In genomic region chr7:127259186-127259905, GRCm38 (mm10) we compare ENCODE assay signal across 8 mouse cellular contexts. TPM values are rescaled to one million over a fixed set of nuclear protein-coding genes. Genes with fewer than 3 reads are reported as not detected.
DNase-seq lines count a peak whose midpoint lies in the region; ATAC-seq and TF ChIP-seq lines count a peak whose summit lies in the region.

No protein-coding gene starts in this region.

- ATAC-seq in kidney, postnatal 0 days (replicated peaks; ENCODE audit: low FRiP score, low read depth), result no peak
- ATAC-seq in embryonic facial prominence, embryonic 11.5 days (replicated peaks; ENCODE audit: insufficient number of reproducible peaks, low FRiP score, low TSS enrichment, low read depth), result no peak
- ATAC-seq in intestine, embryonic 16.5 days, result no peak
- no peak for ATAC-seq in neural tube, embryonic 14.5 days (ENCODE audit: low read depth)
- ATAC-seq in megakaryocyte progenitor cell, adult 5-6 weeks (replicated peaks; ENCODE audit: poor library complexity), result no peak

- no peaks in the 10 kb centered on the region for H3K27me3 ChIP-seq in kidney, postnatal 0 days (ENCODE audit: insufficient read depth, low read length)
- H3K27me3 ChIP-seq in embryonic facial prominence, embryonic 11.5 days (ENCODE audit: control insufficient read depth, insufficient read depth, low read length), result no peaks in the 10 kb centered on the region
- H3K27me3 ChIP-seq in intestine, embryonic 16.5 days (replicated peaks; ENCODE audit: control insufficient read depth, insufficient read depth, low read length), result no peaks in the 10 kb centered on the region
- no peaks in the 10 kb centered on the region for H3K27me3 ChIP-seq in neural tube, embryonic 14.5 days (ENCODE audit: control insufficient read depth, insufficient read depth, low read length)

- WGBS in kidney, postnatal 0 days, result 71% methylated on average over 8 of the region's 8 CpGs
- 75% methylated on average over 8 of the region's 8 CpGs for WGBS in embryonic facial prominence, embryonic 11.5 days
- WGBS in intestine, embryonic 16.5 days, result 73% methylated on average over 8 of the region's 8 CpGs
- 75% methylated on average over 8 of the region's 8 CpGs for WGBS in neural tube, embryonic 14.5 days

- H3K4me3 ChIP-seq in kidney, postnatal 0 days (replicated peaks; ENCODE audit: low read depth, low read length), result peak overlapping the region; percentile 54; the same call in 1 of the 2 replicates
- H3K4me3 ChIP-seq in embryonic facial prominence, embryonic 11.5 days (ENCODE audit: low read depth, low read length), result peak overlapping the region; percentile 56
- peak overlapping the region; percentile 63 for H3K4me3 ChIP-seq in intestine, embryonic 16.5 days (ENCODE audit: low read length)
- no peak overlapping the region for H3K4me3 ChIP-seq in neural tube, embryonic 14.5 days (ENCODE audit: low read depth, low read length)

- no peaks in the 10 kb centered on the region for H3K9me3 ChIP-seq in kidney, postnatal 0 days (replicated peaks; ENCODE audit: low read length)
- H3K9me3 ChIP-seq in embryonic facial prominence, embryonic 11.5 days (replicated peaks; ENCODE audit: control insufficient read depth, low read length), result no peaks in the 10 kb centered on the region
- H3K9me3 ChIP-seq in intestine, embryonic 16.5 days (ENCODE audit: control insufficient read depth, low read length), result no peaks in the 10 kb centered on the region
- no peaks in the 10 kb centered on the region for H3K9me3 ChIP-seq in neural tube, embryonic 14.5 days (ENCODE audit: control insufficient read depth, low read length)

- H3K4me2 ChIP-seq in kidney, postnatal 0 days (ENCODE audit: low read length), result peak overlapping the region; percentile 77
- peak overlapping the region; percentile 69 for H3K4me2 ChIP-seq in embryonic facial prominence, embryonic 11.5 days (ENCODE audit: low read depth, low read length)
- peak overlapping the region; percentile 53 for H3K4me2 ChIP-seq in intestine, embryonic 16.5 days (ENCODE audit: low read depth, low read length)
- peak overlapping the region; percentile 70 for H3K4me2 ChIP-seq in neural tube, embryonic 14.5 days (ENCODE audit: low read depth, low read length)

- no peaks in the 10 kb centered on the region for H3K36me3 ChIP-seq in kidney, postnatal 0 days (ENCODE audit: insufficient read depth, low read length)
- H3K36me3 ChIP-seq in embryonic facial prominence, embryonic 11.5 days (replicated peaks; ENCODE audit: control insufficient read depth, insufficient read depth, low read depth, low read length), result no peaks in the 10 kb centered on the region
- 0 out of 2 replicates have a peak, but pooled peaks cover 2% of the 10 kb centered on the region for H3K36me3 ChIP-seq in intestine, embryonic 16.5 days (ENCODE audit: control insufficient read depth, insufficient read depth, low read length)
- no peaks in the 10 kb centered on the region for H3K36me3 ChIP-seq in neural tube, embryonic 14.5 days (ENCODE audit: control insufficient read depth, insufficient read depth, low read length)

- H3K9ac ChIP-seq in kidney, postnatal 0 days (ENCODE audit: low read depth, low read length), result no peak overlapping the region
- peak overlapping the region; percentile 67 for H3K9ac ChIP-seq in embryonic facial prominence, embryonic 11.5 days (replicated peaks; ENCODE audit: low read length)
- H3K9ac ChIP-seq in intestine, embryonic 16.5 days (ENCODE audit: low read depth, low read length), result peak overlapping the region; percentile 2; the same call in 1 of the 2 replicates
- H3K9ac ChIP-seq in neural tube, embryonic 14.5 days (replicated peaks; ENCODE audit: low read depth, low read length), result no peak overlapping the region

- H3K4me1 ChIP-seq in kidney, postnatal 0 days (replicated peaks; ENCODE audit: insufficient read depth, low read length), result peaks cover 13% of the 10 kb centered on the region
- H3K4me1 ChIP-seq in embryonic facial prominence, embryonic 11.5 days (ENCODE audit: control insufficient read depth, insufficient read depth, low read length), result no peaks in the 10 kb centered on the region; the same call in 1 of the 2 replicates
- H3K4me1 ChIP-seq in intestine, embryonic 16.5 days (ENCODE audit: control insufficient read depth, insufficient read depth, low read length), result peaks cover 14% of the 10 kb centered on the region
- H3K4me1 ChIP-seq in neural tube, embryonic 14.5 days (ENCODE audit: control insufficient read depth, insufficient read depth, low read length), result peaks cover 13% of the 10 kb centered on the region; the same call in 1 of the 2 replicates

- H3K27ac ChIP-seq in kidney, postnatal 0 days, result no peak overlapping the region
- H3K27ac ChIP-seq in embryonic facial prominence, embryonic 11.5 days (replicated peaks; ENCODE audit: low read depth, low read length), result no peak overlapping the region
- no peak overlapping the region for H3K27ac ChIP-seq in intestine, embryonic 16.5 days (ENCODE audit: low read length)
- no peak overlapping the region for H3K27ac ChIP-seq in neural tube, embryonic 14.5 days (ENCODE audit: low read depth, low read length)

- no peak for DNase-seq in kidney, postnatal 0 days (ENCODE audit: low spot score)
- no peak for DNase-seq in kidney, adult 8-10 months
- DNase-seq in embryonic facial prominence, embryonic 11.5 days (ENCODE audit: low spot score), result no peak
- DNase-seq in embryo, embryonic 10.5 days (ENCODE audit: low spot score), result no peak
- no peak for DNase-seq in spleen, adult 12 weeks (ENCODE audit: low spot score)

- peak; percentile 34 for TF ChIP-seq CTCF in kidney, postnatal 0 days (IDR thresholded peaks at IDR 0.05; ENCODE audit: low read depth)

RNA-seq across cellular contexts. Expression of gene Dctpp1, which starts 1.2 kb away (rescaled TPM):
- 146 and 157 TPM in 2 replicates for polyA plus RNA-seq in kidney, postnatal 0 days (2015; fragmentation: Nextera tagmentation; extraction: Ambion mirVana)
- 253 and 266 TPM in 2 replicates for polyA plus RNA-seq in embryonic facial prominence, embryonic 11.5 days (2014; fragmentation: Nextera tagmentation; extraction: Ambion mirVana)
- 176 and 195 TPM in 2 replicates for polyA plus RNA-seq in intestine, embryonic 16.5 days (2015; fragmentation: Nextera tagmentation; extraction: Ambion mirVana)
- 109 and 138 TPM in 2 replicates for polyA plus RNA-seq in neural tube, embryonic 14.5 days (2014; fragmentation: Nextera tagmentation; extraction: Ambion mirVana)
- total RNA-seq in megakaryocyte progenitor cell, adult 5-6 weeks (2015), result 92.7 and 106 TPM in 2 replicates
- total RNA-seq in megakaryocyte progenitor cell, adult 5-6 weeks (2017), result 62.4 and 63.5 TPM in 2 replicates

RNA-seq across cellular contexts. Expression of gene Sephs2, which starts 14.5 kb away (rescaled TPM):
- 207 and 215 TPM in 2 replicates for polyA plus RNA-seq in kidney, postnatal 0 days (2015; fragmentation: Nextera tagmentation; extraction: Ambion mirVana)
- polyA plus RNA-seq in embryonic facial prominence, embryonic 11.5 days (2014; fragmentation: Nextera tagmentation; extraction: Ambion mirVana), result 92.4 and 102 TPM in 2 replicates
- 187 and 224 TPM in 2 replicates for polyA plus RNA-seq in intestine, embryonic 16.5 days (2015; fragmentation: Nextera tagmentation; extraction: Ambion mirVana)
- polyA plus RNA-seq in neural tube, embryonic 14.5 days (2014; fragmentation: Nextera tagmentation; extraction: Ambion mirVana), result 77.7 and 78.9 TPM in 2 replicates
- total RNA-seq in megakaryocyte progenitor cell, adult 5-6 weeks (2015), result 63.9 and 74.4 TPM in 2 replicates
- total RNA-seq in megakaryocyte progenitor cell, adult 5-6 weeks (2017), result 161 and 168 TPM in 2 replicates

RNA-seq across cellular contexts. Expression of gene Zfp771, which starts 15.3 kb away (rescaled TPM):
- polyA plus RNA-seq in kidney, postnatal 0 days (2015; fragmentation: Nextera tagmentation; extraction: Ambion mirVana), result 46.2 and 49.3 TPM in 2 replicates
- 63.2 and 65.3 TPM in 2 replicates for polyA plus RNA-seq in embryonic facial prominence, embryonic 11.5 days (2014; fragmentation: Nextera tagmentation; extraction: Ambion mirVana)
- polyA plus RNA-seq in intestine, embryonic 16.5 days (2015; fragmentation: Nextera tagmentation; extraction: Ambion mirVana), result 34.2 and 37.8 TPM in 2 replicates
- 68.1 and 68.8 TPM in 2 replicates for polyA plus RNA-seq in neural tube, embryonic 14.5 days (2014; fragmentation: Nextera tagmentation; extraction: Ambion mirVana)
- total RNA-seq in megakaryocyte progenitor cell, adult 5-6 weeks (2015), result 3.4 and 3.5 TPM in 2 replicates
- total RNA-seq in megakaryocyte progenitor cell, adult 5-6 weeks (2017), result 2.7 and 8.0 TPM in 2 replicates

RNA-seq across cellular contexts. Expression of gene Sept1, which starts 26.4 kb away (rescaled TPM):
- 16.7 and 20.5 TPM in 2 replicates for polyA plus RNA-seq in kidney, postnatal 0 days (2015; fragmentation: Nextera tagmentation; extraction: Ambion mirVana)
- polyA plus RNA-seq in embryonic facial prominence, embryonic 11.5 days (2014; fragmentation: Nextera tagmentation; extraction: Ambion mirVana), result 21.0 and 24.6 TPM in 2 replicates
- polyA plus RNA-seq in intestine, embryonic 16.5 days (2015; fragmentation: Nextera tagmentation; extraction: Ambion mirVana), result 15.4 and 16.3 TPM in 2 replicates
- 7.2 and 9.1 TPM in 2 replicates for polyA plus RNA-seq in neural tube, embryonic 14.5 days (2014; fragmentation: Nextera tagmentation; extraction: Ambion mirVana)
- 27.0 and 38.6 TPM in 2 replicates for total RNA-seq in megakaryocyte progenitor cell, adult 5-6 weeks (2015)
- 21.7 and 35.4 TPM in 2 replicates for total RNA-seq in megakaryocyte progenitor cell, adult 5-6 weeks (2017)

RNA-seq across cellular contexts. Expression of gene Zfp553, which starts 26.5 kb away (rescaled TPM):
- polyA plus RNA-seq in kidney, postnatal 0 days (2015; fragmentation: Nextera tagmentation; extraction: Ambion mirVana), result 22.3 and 25.1 TPM in 2 replicates
- polyA plus RNA-seq in embryonic facial prominence, embryonic 11.5 days (2014; fragmentation: Nextera tagmentation; extraction: Ambion mirVana), result 20.9 and 22.5 TPM in 2 replicates
- polyA plus RNA-seq in intestine, embryonic 16.5 days (2015; fragmentation: Nextera tagmentation; extraction: Ambion mirVana), result 21.6 and 23.6 TPM in 2 replicates
- polyA plus RNA-seq in neural tube, embryonic 14.5 days (2014; fragmentation: Nextera tagmentation; extraction: Ambion mirVana), result 21.5 and 24.0 TPM in 2 replicates
- 6.5 and 9.0 TPM in 2 replicates for total RNA-seq in megakaryocyte progenitor cell, adult 5-6 weeks (2015)
- 13.8 and 15.4 TPM in 2 replicates for total RNA-seq in megakaryocyte progenitor cell, adult 5-6 weeks (2017)

Comparison
In these comparisons a context has a peak if more than half of its experiments do, and no peak if none do; other contexts are left out.
1. H3K9ac ChIP-seq: peak in embryonic facial prominence, embryonic 11.5 days (single experiment) and intestine, embryonic 16.5 days (single experiment); none in kidney, postnatal 0 days (single experiment) and neural tube, embryonic 14.5 days (single experiment).
2. Peak in every context shown above with its lines, with median percentiles within 50 percentile points of each other: H3K4me2 ChIP-seq.